Mouse (Mus musculus) neural tube, embryonic 12.5 days (tissue): ENCODE results near the gene Dck. TPM values are rescaled to one million over a fixed set of nuclear protein-coding genes. Genes with fewer than 3 reads are reported as not detected.

Experiments used
- ATAC-seq: fragments of 200-750 bp; cut with Nextera tagmentation; 2 replicates; pipeline ENCODE4 v1.8.0; 2017; ENCODE audit warnings: low read depth, mild to moderate bottlenecking, moderate TSS enrichment, moderate library complexity; ENCODE audit not compliant: low FRiP score
- H3K27ac ChIP-seq: fragments of 300-500 bp; sonication (generic); 2 replicates; pipeline ENCODE4 v1.5.1; 2016
- H3K27me3 ChIP-seq: fragments of 300-500 bp; sonication (generic); replicated peaks from 2 replicates; pipeline ENCODE4 v1.6.1; 2016; ENCODE audit warnings: mild to moderate bottlenecking
- H3K36me3 ChIP-seq: fragments of 300-500 bp; sonication (generic); 2 replicates; pipeline ENCODE4 v1.6.1; 2016; ENCODE audit warnings: mild to moderate bottlenecking
- H3K4me1 ChIP-seq: fragments of 300-500 bp; sonication (generic); 2 replicates; pipeline ENCODE4 v1.6.1; 2016
- H3K4me2 ChIP-seq: fragments of 300-500 bp; sonication (generic); replicated peaks from 2 replicates; pipeline ENCODE4 v1.6.1; 2016; ENCODE audit warnings: mild to moderate bottlenecking
- H3K4me3 ChIP-seq: fragments of 300-500 bp; sonication (generic); 2 replicates; pipeline ENCODE4 v1.5.1; 2016
- H3K9ac ChIP-seq: fragments of 300-500 bp; sonication (generic); 2 replicates; pipeline ENCODE4 v1.6.1; 2016; ENCODE audit warnings: mild to moderate bottlenecking
- H3K9me3 ChIP-seq: fragments of 300-500 bp; sonication (generic); 2 replicates; pipeline ENCODE4 v1.6.1; 2016; ENCODE audit warnings: mild to moderate bottlenecking
- WGBS: fragments of 180-500 bp; shearing (Covaris S2); methylation state at CpG from one replicate; pipeline ENCODE4 v1.1.7; 2016; 5-methylcytosine and 5-hydroxymethylcytosine counted together
- polyA plus RNA-seq: library from polyadenylated mRNA; unstranded; fragments of >200 nt; fragmentation: Nextera tagmentation; extraction: Ambion mirVana; gene quantifications from 2 replicates; pipeline ENCODE4 v1.2.1, GENCODE M21; 2016

Dck gene
- polyA plus RNA-seq, 1 experiment from 2014 or later = 95.3 TPM

GRCm38 (mm10) chr5:88795910-88796584 lies 31.3 kb downstream of the Dck start:
- H3K4me2 ChIP-seq = no peak overlapping the region; the same call in 1 of the 2 replicates
- H3K4me3 ChIP-seq = no peak overlapping the region
- H3K27ac ChIP-seq = no peak overlapping the region
- H3K9me3 ChIP-seq = no peaks in the 10 kb centered on the region
- no peak for ATAC-seq
- no peaks in the 10 kb centered on the region; the same call in 1 of the 2 replicates for H3K4me1 ChIP-seq
- no peaks in the 10 kb centered on the region for H3K36me3 ChIP-seq
- no peak overlapping the region for H3K9ac ChIP-seq
- 30% methylated on average over 9 of the region's 9 CpGs for WGBS
- no peaks in the 10 kb centered on the region for H3K27me3 ChIP-seq

GRCm38 (mm10) chr5:88796588-88796987 lies 31.8 kb downstream of the Dck start:
- ATAC-seq = no peak
- no peak overlapping the region for H3K27ac ChIP-seq
- no peaks in the 10 kb centered on the region for H3K9me3 ChIP-seq
- H3K4me1 ChIP-seq = no peaks in the 10 kb centered on the region; the same call in 1 of the 2 replicates
- WGBS = 49% methylated on average over 11 of the region's 11 CpGs
- no peak overlapping the region for H3K4me3 ChIP-seq
- H3K9ac ChIP-seq = no peak overlapping the region
- H3K27me3 ChIP-seq = no peaks in the 10 kb centered on the region
- H3K4me2 ChIP-seq = no peak overlapping the region; the same call in 1 of the 2 replicates
- no peaks in the 10 kb centered on the region for H3K36me3 ChIP-seq

- Histone ChIP-seq H3K27ac (no peak overlapping the region), H3K9me3 (no peaks in the 10 kb centered on the region), H3K4me2 (no peak overlapping the region), H3K4me1 (no peaks in the 10 kb centered on the region; the same call in 1 of the 2 replicates), H3K4me3 (no peak overlapping the region), H3K27me3 (no peaks in the 10 kb centered on the region), H3K9ac (no peak overlapping the region), H3K36me3 (no peaks in the 10 kb centered on the region)
- 74% methylated on average over 6 of the region's 6 CpGs for WGBS
- no peak for ATAC-seq
These were observed 32.3 kb downstream of the Dck start for GRCm38 (mm10) chr5:88797121-88797520.

GRCm38 (mm10) chr5:88805616-88806015 lies 40.8 kb downstream of the Dck start:
- Histone ChIP-seq H3K36me3 (no peaks in the 10 kb centered on the region), H3K9me3 (no peaks in the 10 kb centered on the region), H3K4me3 (no peak overlapping the region), H3K9ac (no peak overlapping the region), H3K27ac (no peak overlapping the region), H3K4me2 (no peak overlapping the region), H3K27me3 (no peaks in the 10 kb centered on the region), H3K4me1 (no peaks in the 10 kb centered on the region)
- no peak for ATAC-seq
- WGBS = 88% methylated on average over 4 of the region's 4 CpGs

GRCm38 (mm10) chr5:88806278-88806677 lies 41.5 kb downstream of the Dck start:
- no peak overlapping the region for H3K4me3 ChIP-seq
- H3K36me3 ChIP-seq = no peaks in the 10 kb centered on the region

GRCm38 (mm10) chr5:88807342-88807741 lies 42.5 kb downstream of the Dck start:
- Histone ChIP-seq H3K4me3 (no peak overlapping the region), H3K4me1 (no peaks in the 10 kb centered on the region), H3K27me3 (no peaks in the 10 kb centered on the region), H3K9me3 (no peaks in the 10 kb centered on the region), H3K9ac (no peak overlapping the region), H3K36me3 (no peaks in the 10 kb centered on the region), H3K4me2 (no peak overlapping the region), H3K27ac (no peak overlapping the region)
- ATAC-seq = no peak
- 32% methylated on average over 9 of the region's 9 CpGs for WGBS

More at GRCm38 (mm10) chr5:88806278-88806677, 41.5 kb downstream of the Dck start:
- H3K4me1 ChIP-seq = no peaks in the 10 kb centered on the region
- no peak overlapping the region for H3K27ac ChIP-seq
- no peak for ATAC-seq
- H3K4me2 ChIP-seq = no peak overlapping the region
- no peak overlapping the region for H3K9ac ChIP-seq
- no peaks in the 10 kb centered on the region for H3K9me3 ChIP-seq
- 25% methylated on average over 5 of the region's 5 CpGs for WGBS
- no peaks in the 10 kb centered on the region for H3K27me3 ChIP-seq

GRCm38 (mm10) chr5:88813188-88813587 lies 48.4 kb downstream of the Dck start:
- no peak overlapping the region for H3K4me2 ChIP-seq
- no peak overlapping the region for H3K27ac ChIP-seq
- WGBS = 89% methylated on average over 2 of the region's 2 CpGs
- H3K27me3 ChIP-seq = no peaks in the 10 kb centered on the region
- no peak overlapping the region for H3K9ac ChIP-seq
- no peak for ATAC-seq
- H3K36me3 ChIP-seq = no peaks in the 10 kb centered on the region
- H3K4me1 ChIP-seq = no peaks in the 10 kb centered on the region
- no peaks in the 10 kb centered on the region for H3K9me3 ChIP-seq
- no peak overlapping the region for H3K4me3 ChIP-seq

GRCm38 (mm10) chr5:88814552-88814951 lies 49.8 kb downstream of the Dck start:
- no peak for ATAC-seq
- no peaks in the 10 kb centered on the region for H3K27me3 ChIP-seq
- no peak overlapping the region for H3K4me3 ChIP-seq
- WGBS = 81% methylated on average over 4 of the region's 4 CpGs
- no peaks in the 10 kb centered on the region for H3K4me1 ChIP-seq
- no peak overlapping the region for H3K4me2 ChIP-seq
- no peak overlapping the region for H3K9ac ChIP-seq
- no peak overlapping the region for H3K27ac ChIP-seq
- H3K36me3 ChIP-seq = no peaks in the 10 kb centered on the region
- H3K9me3 ChIP-seq = no peaks in the 10 kb centered on the region

GRCm38 (mm10) chr5:88821542-88821941 lies 56.7 kb downstream of the Dck start:
- H3K27ac ChIP-seq = no peak overlapping the region
- H3K4me3 ChIP-seq = no peak overlapping the region
- no peaks in the 10 kb centered on the region for H3K27me3 ChIP-seq
- no peaks in the 10 kb centered on the region for H3K9me3 ChIP-seq
- H3K36me3 ChIP-seq = no peaks in the 10 kb centered on the region
- WGBS = 82% methylated on average over 1 of the region's 1 CpGs
- H3K9ac ChIP-seq = no peak overlapping the region
- H3K4me2 ChIP-seq = no peak overlapping the region
- no peak for ATAC-seq
- no peaks in the 10 kb centered on the region for H3K4me1 ChIP-seq

- Histone ChIP-seq H3K9me3 (no peaks in the 10 kb centered on the region), H3K9ac (no peak overlapping the region), H3K27me3 (no peaks in the 10 kb centered on the region), H3K4me1 (no peaks in the 10 kb centered on the region), H3K4me2 (no peak overlapping the region), H3K4me3 (no peak overlapping the region), H3K36me3 (no peaks in the 10 kb centered on the region), H3K27ac (no peak overlapping the region)
- no peak for ATAC-seq
- WGBS = 85% methylated on average over 10 of the region's 10 CpGs
These were observed 60.0 kb downstream of the Dck start for GRCm38 (mm10) chr5:88824838-88825237.

- ATAC-seq = no peak
- no peak overlapping the region for H3K4me2 ChIP-seq
- no peaks in the 10 kb centered on the region for H3K4me1 ChIP-seq
- no peaks in the 10 kb centered on the region for H3K36me3 ChIP-seq
- H3K27ac ChIP-seq = no peak overlapping the region
- no peaks in the 10 kb centered on the region for H3K27me3 ChIP-seq
- no peak overlapping the region for H3K9ac ChIP-seq
- WGBS = 89% methylated on average over 8 of the region's 8 CpGs
- H3K9me3 ChIP-seq = no peaks in the 10 kb centered on the region
- H3K4me3 ChIP-seq = no peak overlapping the region
These were observed 65.2 kb downstream of the Dck start for GRCm38 (mm10) chr5:88829835-88830571.

GRCm38 (mm10) chr5:88830880-88831279 lies 66.1 kb downstream of the Dck start:
- H3K36me3 ChIP-seq = no peaks in the 10 kb centered on the region
- 82% methylated on average over 4 of the region's 4 CpGs for WGBS

More at GRCm38 (mm10) chr5:88830880-88831279, 66.1 kb downstream of the Dck start:
- H3K4me1 ChIP-seq = no peaks in the 10 kb centered on the region
- no peak overlapping the region for H3K9ac ChIP-seq
- no peak overlapping the region for H3K27ac ChIP-seq
- H3K4me2 ChIP-seq = no peak overlapping the region
- ATAC-seq = no peak
- no peak overlapping the region for H3K4me3 ChIP-seq
- H3K27me3 ChIP-seq = no peaks in the 10 kb centered on the region
- H3K9me3 ChIP-seq = no peaks in the 10 kb centered on the region
